Mouse (Mus musculus) lung, embryonic 14.5 days (tissue): ENCODE measurements around the gene Sost. TPM values are rescaled to one million over a fixed set of nuclear protein-coding genes. Genes with fewer than 3 reads are reported as not detected.

Experiments used
- ATAC-seq: fragments of 200-750 bp; cut with Nextera tagmentation; 2 replicates; pipeline ENCODE4 v1.8.0; 2017; ENCODE audit warnings: mild to moderate bottlenecking, moderate TSS enrichment, moderate library complexity; ENCODE audit not compliant: insufficient read depth
- DNase-seq: peaks from one replicate; pipeline ENCODE4 v3.0.0-alpha.2; 2015
- H3K27ac ChIP-seq: fragments of 300-500 bp; sonication (generic); 2 replicates; pipeline ENCODE4 v1.5.1; 2014; ENCODE audit warnings: low read depth, mild to moderate bottlenecking, moderate library complexity
- H3K27me3 ChIP-seq: fragments of 300-500 bp; sonication (generic); 2 replicates; pipeline ENCODE4 v1.6.1; 2014; ENCODE audit warnings: low read length, control low read depth; ENCODE audit not compliant: insufficient read depth
- H3K36me3 ChIP-seq: fragments of 300-500 bp; sonication (generic); 2 replicates; pipeline ENCODE4 v1.6.1; 2014; ENCODE audit warnings: control low read depth; ENCODE audit not compliant: insufficient read depth
- H3K4me1 ChIP-seq: fragments of 300-500 bp; sonication (generic); 2 replicates; pipeline ENCODE4 v1.6.1; 2014; ENCODE audit warnings: antibody characterized with exemption, control low read depth; ENCODE audit not compliant: insufficient read depth
- H3K4me2 ChIP-seq: fragments of 300-500 bp; sonication (generic); 2 replicates; pipeline ENCODE4 v1.6.1; 2014; ENCODE audit warnings: mild to moderate bottlenecking
- H3K4me3 ChIP-seq: fragments of 300-500 bp; sonication (generic); 2 replicates; pipeline ENCODE4 v1.5.1; 2014; ENCODE audit warnings: low read depth, low read length
- H3K9ac ChIP-seq: fragments of 300-500 bp; sonication (generic); 2 replicates; pipeline ENCODE4 v1.6.1; 2014
- H3K9me3 ChIP-seq: fragments of 300-500 bp; sonication (generic); 2 replicates; pipeline ENCODE4 v1.6.1; 2016; ENCODE audit warnings: low read depth, low read length, control low read depth
- CTCF ChIP-seq: IDR thresholded peaks from 2 replicates; pipeline ENCODE4 v1.5.1; 2016; ENCODE audit warnings: antibody characterized with exemption, low read depth
- WGBS: fragments of 180-500 bp; shearing (Covaris S2); extraction: QIAGEN DNeasy Blood & Tissue Kit; methylation state at CpG from one replicate; pipeline ENCODE4 v1.1.7; 2014; 5-methylcytosine and 5-hydroxymethylcytosine counted together
- polyA plus RNA-seq: library from polyadenylated mRNA; unstranded; fragments of >200 nt; fragmentation: Nextera tagmentation; extraction: Ambion mirVana; gene quantifications from 2 replicates; pipeline ENCODE4 v1.2.1, GENCODE M21; 2014

The Sost gene
- polyA plus RNA-seq, 1 experiment from 2014 or later: not detected

DNA sequence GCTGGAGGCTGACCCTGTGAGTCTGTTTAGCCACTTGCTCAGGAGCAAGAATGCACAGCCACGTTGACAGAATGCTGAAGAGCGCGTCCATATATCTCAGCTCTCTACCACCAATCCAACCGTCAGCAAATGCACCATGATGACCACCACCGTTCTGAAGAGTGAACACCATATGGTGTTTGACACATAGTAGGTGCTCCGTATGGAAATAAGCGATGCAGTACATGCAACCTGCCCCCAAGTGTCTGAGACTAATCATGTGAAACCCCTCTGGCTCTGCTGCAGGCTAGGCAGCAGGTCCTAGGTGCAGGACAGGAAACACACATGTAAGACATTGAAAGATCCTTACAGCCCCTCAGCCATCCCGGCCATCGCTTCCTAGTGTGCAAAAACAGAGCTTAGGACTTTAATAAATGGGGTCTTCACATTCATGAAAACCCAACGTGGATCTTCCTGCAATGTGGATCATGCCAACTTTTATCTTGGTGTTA lies 16.7 kb upstream of the Sost start:
- no peaks in the 10 kb centered on the region for H3K9me3 ChIP-seq
- H3K4me3 ChIP-seq: 0 out of 2 replicates have a peak overlapping the region, but pooled peaks have one; percentile 62
- TF ChIP-seq CTCF: no peak
- H3K27ac ChIP-seq: 0 out of 2 replicates have a peak overlapping the region, but pooled peaks have one; percentile 6
- peak overlapping the region; percentile 100 for H3K4me2 ChIP-seq
- no peak overlapping the region for H3K9ac ChIP-seq
- H3K27me3 ChIP-seq: no peaks in the 10 kb centered on the region
- no peaks in the 10 kb centered on the region for H3K4me1 ChIP-seq
- 56% methylated on average over 10 of the region's 10 CpGs for WGBS
- peaks cover 8% of the 10 kb centered on the region; the same call in 1 of the 2 replicates for H3K36me3 ChIP-seq
- peak; percentile 10 for DNase-seq
- no peak for ATAC-seq

- peak overlapping the region; percentile 100 for H3K4me2 ChIP-seq
- no peak for TF ChIP-seq CTCF
- H3K36me3 ChIP-seq: peaks cover 8% of the 10 kb centered on the region; the same call in 1 of the 2 replicates
- peak; percentile 15 for DNase-seq
- 0 out of 2 replicates have a peak overlapping the region, but pooled peaks have one; percentile 6 for H3K27ac ChIP-seq
- no peak overlapping the region for H3K9ac ChIP-seq
- H3K27me3 ChIP-seq: no peaks in the 10 kb centered on the region
- no peak overlapping the region for H3K4me3 ChIP-seq
- ATAC-seq: no peak
- WGBS: 42% methylated on average over 6 of the region's 6 CpGs
- no peaks in the 10 kb centered on the region for H3K9me3 ChIP-seq
- no peaks in the 10 kb centered on the region for H3K4me1 ChIP-seq
These were observed 16.2 kb upstream of the Sost start for GRCm38 (mm10) chr11:101982981-101983411.

GRCm38 (mm10) chr11:101981850-101982249 lies 15.0 kb upstream of the Sost start:
- H3K36me3 ChIP-seq: peaks cover 8% of the 10 kb centered on the region; the same call in 1 of the 2 replicates
- H3K27ac ChIP-seq: no peak overlapping the region
- DNase-seq (peak; percentile 17), ATAC-seq (no peak)
- H3K4me1 ChIP-seq: no peaks in the 10 kb centered on the region
- H3K4me3 ChIP-seq: no peak overlapping the region
- H3K27me3 ChIP-seq: no peaks in the 10 kb centered on the region
- no peak overlapping the region for H3K4me2 ChIP-seq
- WGBS: 69% methylated on average over 12 of the region's 12 CpGs
- no peak overlapping the region for H3K9ac ChIP-seq
- TF ChIP-seq CTCF: no peak
- H3K9me3 ChIP-seq: no peaks in the 10 kb centered on the region

DNA sequence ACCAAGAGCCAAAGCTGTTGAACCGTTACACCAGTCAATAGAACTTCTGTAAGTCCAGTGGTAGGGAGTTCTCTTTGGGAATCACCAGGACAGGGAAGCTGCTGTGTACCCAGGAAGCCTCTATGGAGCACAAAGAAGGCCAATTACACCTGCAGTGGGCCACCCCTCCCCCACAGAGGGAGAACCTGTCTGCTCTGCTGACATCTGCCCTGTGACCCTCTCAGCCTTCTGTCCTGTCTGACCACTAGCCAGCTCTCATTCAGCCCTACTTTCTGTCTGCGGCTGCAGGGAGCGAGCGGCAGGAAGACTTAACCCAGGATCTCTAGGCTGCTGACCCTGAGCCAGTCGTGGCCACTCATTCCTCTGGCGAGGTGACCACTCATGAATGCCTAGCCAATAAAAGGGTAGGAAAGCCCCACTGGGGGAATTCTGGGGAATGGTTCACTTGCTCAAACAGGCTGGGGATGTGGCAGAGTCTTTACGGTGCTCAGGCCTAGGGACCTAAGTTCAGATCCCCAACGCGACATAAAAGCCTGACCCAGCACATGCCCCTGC lies 13.9 kb upstream of the Sost start:
- Histone ChIP-seq H3K9ac (no peak overlapping the region), H3K27me3 (no peaks in the 10 kb centered on the region), H3K27ac (no peak overlapping the region), H3K4me3 (no peak overlapping the region), H3K9me3 (no peaks in the 10 kb centered on the region), H3K4me2 (no peak overlapping the region), H3K4me1 (no peaks in the 10 kb centered on the region), H3K36me3 (peaks cover 8% of the 10 kb centered on the region; the same call in 1 of the 2 replicates)
- 69% methylated on average over 9 of the region's 9 CpGs for WGBS
- no peak for ATAC-seq
- TF ChIP-seq CTCF: no peak
- DNase-seq: no peak

- H3K27me3 ChIP-seq: no peaks in the 10 kb centered on the region
- H3K9ac ChIP-seq: no peak overlapping the region
- 85% methylated on average over 5 of the region's 5 CpGs for WGBS
- no peaks in the 10 kb centered on the region for H3K9me3 ChIP-seq
- no peak for TF ChIP-seq CTCF
- H3K27ac ChIP-seq: no peak overlapping the region
- H3K4me2 ChIP-seq: no peak overlapping the region
- H3K4me1 ChIP-seq: no peaks in the 10 kb centered on the region
- no peak overlapping the region for H3K4me3 ChIP-seq
- DNase-seq (no peak), ATAC-seq (no peak)
- peaks cover 8% of the 10 kb centered on the region; the same call in 1 of the 2 replicates for H3K36me3 ChIP-seq
These were observed 12.3 kb upstream of the Sost start for GRCm38 (mm10) chr11:101979140-101979539.

DNA sequence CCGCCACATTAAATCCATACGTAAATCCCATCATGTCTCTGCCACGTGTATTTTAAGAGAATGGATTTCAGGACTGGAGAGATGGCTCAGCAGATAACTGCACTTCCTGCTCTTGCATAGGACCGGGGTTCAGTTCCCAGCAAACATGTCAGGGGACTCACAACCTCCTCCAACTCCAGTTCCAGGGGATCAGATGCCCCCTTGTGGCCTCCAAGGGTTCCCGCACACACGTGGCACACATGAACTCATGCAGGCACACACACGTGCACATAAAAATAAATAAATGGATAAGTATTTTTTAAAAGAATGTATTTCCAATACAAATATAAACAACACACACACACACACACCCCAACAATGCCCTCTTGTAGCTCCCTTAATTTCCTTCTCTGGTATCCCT lies 10.1 kb upstream of the Sost start:
- H3K9me3 ChIP-seq: no peaks in the 10 kb centered on the region
- TF ChIP-seq CTCF: peak; percentile 36
- H3K9ac ChIP-seq: no peak overlapping the region
- H3K36me3 ChIP-seq: peaks cover 8% of the 10 kb centered on the region; the same call in 1 of the 2 replicates
- DNase-seq (no peak), ATAC-seq (no peak)
- H3K27me3 ChIP-seq: no peaks in the 10 kb centered on the region
- H3K4me3 ChIP-seq: no peak overlapping the region
- WGBS: 92% methylated on average over 7 of the region's 7 CpGs
- H3K4me2 ChIP-seq: no peak overlapping the region
- no peaks in the 10 kb centered on the region for H3K4me1 ChIP-seq
- H3K27ac ChIP-seq: no peak overlapping the region

DNA sequence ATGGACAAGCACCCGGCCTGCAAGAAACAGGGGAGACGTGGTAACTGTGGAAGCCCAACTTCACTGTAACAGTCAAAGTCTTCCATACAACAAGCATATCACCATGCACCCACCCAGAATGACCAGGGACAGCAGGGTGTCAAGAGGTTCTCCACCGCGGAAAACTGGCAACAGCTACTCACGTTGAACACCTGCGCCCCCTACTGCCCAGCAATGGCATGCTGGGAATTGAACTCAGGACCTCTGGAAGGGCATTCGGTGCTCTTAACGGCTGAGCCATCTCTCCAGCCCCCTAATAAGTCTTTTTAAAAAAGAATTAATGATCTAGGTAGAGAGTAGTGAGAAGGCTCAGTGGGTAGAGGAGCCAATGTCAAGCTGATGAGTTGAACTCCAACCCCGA lies 8.1 kb upstream of the Sost start:
- Histone ChIP-seq H3K9ac (no peak overlapping the region), H3K27me3 (no peaks in the 10 kb centered on the region), H3K4me1 (no peaks in the 10 kb centered on the region), H3K4me2 (no peak overlapping the region), H3K27ac (no peak overlapping the region), H3K36me3 (no peaks in the 10 kb centered on the region), H3K9me3 (no peaks in the 10 kb centered on the region), H3K4me3 (no peak overlapping the region)
- DNase-seq (peak; percentile 60), ATAC-seq (no peak)
- WGBS: 46% methylated on average over 9 of the region's 9 CpGs
- peak; percentile 64 for TF ChIP-seq CTCF
